Mouse (Mus musculus) hindlimb bud, embryonic 11.5 days (tissue): ENCODE measurements around the gene Uqcr10.
"Not testable (repeated sequence)": the region's sequence is repeated elsewhere in the genome, so short reads cannot be mapped to it uniquely, and the experiment has no call there.

Experiments used
- DNase-seq: peaks from one replicate; pipeline ENCODE4 v3.0.0-alpha.2; 2012; ENCODE audit warnings: low read depth, low spot score; ENCODE audit errors: extremely low spot score

Gene Uqcr10

GRCm38 (mm10) chr11:4715596-4715995 is 11.5 kb upstream of the Uqcr10 start:
- no peak for DNase-seq

GRCm38 (mm10) chr11:4714727-4715126 is 10.6 kb upstream of the Uqcr10 start:
- DNase-seq, result no peak

- DNase-seq, result no peak
Measured at GRCm38 (mm10) chr11:4712822-4713221, 8.7 kb upstream of the Uqcr10 start.

- DNase-seq, result not testable (repeated sequence)
Measured at GRCm38 (mm10) chr11:4710188-4710587, 6.0 kb upstream of the Uqcr10 start.

GRCm38 (mm10) chr11:4705178-4705577 is 1.0 kb upstream of the Uqcr10 start:
- DNase-seq, result no peak

GRCm38 (mm10) chr11:4703688-4704071 is 462 bp downstream of the Uqcr10 start:
- DNase-seq, result peak; percentile 3

GRCm38 (mm10) chr11:4700726-4701125 is 3.4 kb downstream of the Uqcr10 start:
- no peak for DNase-seq

GRCm38 (mm10) chr11:4697043-4697983 is 6.8 kb downstream of the Uqcr10 start:
- DNase-seq, result no peak

- no peak for DNase-seq
Measured at GRCm38 (mm10) chr11:4692162-4692561, 12.0 kb downstream of the Uqcr10 start.

GRCm38 (mm10) chr11:4691213-4691612 is 12.9 kb downstream of the Uqcr10 start:
- DNase-seq, result no peak

GRCm38 (mm10) chr11:4690353-4690752 is 13.8 kb downstream of the Uqcr10 start:
- DNase-seq, result no peak

- no peak for DNase-seq
Measured at GRCm38 (mm10) chr11:4688632-4689380, 15.3 kb downstream of the Uqcr10 start.

GRCm38 (mm10) chr11:4687874-4688273 is 16.3 kb downstream of the Uqcr10 start:
- no peak for DNase-seq

- no peak for DNase-seq
Measured at GRCm38 (mm10) chr11:4687027-4687426, 17.1 kb downstream of the Uqcr10 start.

GRCm38 (mm10) chr11:4685510-4685909 is 18.6 kb downstream of the Uqcr10 start:
- no peak for DNase-seq

- DNase-seq, result no peak
Measured at GRCm38 (mm10) chr11:4685071-4685470, 19.1 kb downstream of the Uqcr10 start.

GRCm38 (mm10) chr11:4684186-4684585 is 20.0 kb downstream of the Uqcr10 start:
- no peak for DNase-seq

- no peak for DNase-seq
Measured at GRCm38 (mm10) chr11:4683516-4683915, 20.6 kb downstream of the Uqcr10 start.

GRCm38 (mm10) chr11:4680126-4680525 is 24.0 kb downstream of the Uqcr10 start:
- no peak for DNase-seq

- DNase-seq, result no peak
Measured at GRCm38 (mm10) chr11:4679441-4679832, 24.7 kb downstream of the Uqcr10 start.

- no peak for DNase-seq
Measured at GRCm38 (mm10) chr11:4678700-4679440, 25.3 kb downstream of the Uqcr10 start.
